Mouse (Mus musculus) bone marrow macrophage, adult 2 months (primary cell): ENCODE measurements at regions not wholly inside any gene's neighbourhood (a gene's known extent, or its start where the extent isn't known, plus 50 kb on each side); places are given as distances from the start of the nearest gene placed in this dataset.

Experiments
- CTCF ChIP-seq: IDR thresholded peaks from 2 replicates; pipeline ENCODE4 v1.5.1; 2012; ENCODE audit warnings: low read depth, mild to moderate bottlenecking, low read length, moderate library complexity
- POLR2A ChIP-seq: IDR thresholded peaks from 2 replicates; pipeline ENCODE4 v1.6.1; 2012; ENCODE audit warnings: mild to moderate bottlenecking, low read depth, low read length, borderline replicate concordance

- TF ChIP-seq CTCF (no peak), POLR2A (no peak)
These were observed 71.1 kb upstream of the Rpl38 start for GRCm38 (mm10) chr11:114597225-114597624.
